Mouse (Mus musculus) hematopoietic stem cell, adult 5-6 weeks (primary cell): ENCODE results near the gene Hopx. TPM values are rescaled to one million over a fixed set of nuclear protein-coding genes. Genes with fewer than 3 reads are reported as not detected.
"Not testable (repeated sequence)": the region's sequence is repeated elsewhere in the genome, so short reads cannot be mapped to it uniquely, and the experiment has no call there.

Experiments used
- ATAC-seq, 2 experiments: fragments of 125-278 bp in 1 of 2; replicated peaks in 1 of 2; 2 replicates each; pipeline ENCODE4 v1.8.0; 2016 to 2017; ENCODE audit warnings: inconsistent platforms in 2 of 2, mild to moderate bottlenecking in 2 of 2, moderate number of reproducible peaks in 2 of 2, low read depth in 1 of 2, moderate TSS enrichment in 1 of 2; ENCODE audit not compliant: low FRiP score in 2 of 2, poor library complexity in 2 of 2, severe bottlenecking in 2 of 2, insufficient read depth in 1 of 2, low TSS enrichment in 1 of 2
- total RNA-seq: library from RNA; stranded (forward); fragments of 172-1452, 232-1000 nt; gene quantifications from 2 replicates; pipeline ENCODE4 v1.2.3, GENCODE M21; 2017

The Hopx gene
- total RNA-seq, 1 experiment from 2014 or later, result 2.6 TPM

GRCm38 (mm10) chr5:77115732-77116131 is 811 bp upstream of the Hopx start:
- ATAC-seq, result no peak

- no peak for ATAC-seq
Observed at GRCm38 (mm10) chr5:77113773-77114172, 1.1 kb downstream of the Hopx start.

- ATAC-seq, result no peak
Observed at GRCm38 (mm10) chr5:77112066-77112465, 2.9 kb downstream of the Hopx start.

- ATAC-seq, result no peak
Observed at GRCm38 (mm10) chr5:77109814-77110213, 5.1 kb downstream of the Hopx start.

GRCm38 (mm10) chr5:77108806-77109205 is 6.1 kb downstream of the Hopx start:
- no peak for ATAC-seq

- ATAC-seq, result no peak
Observed at GRCm38 (mm10) chr5:77107146-77107822, 7.6 kb downstream of the Hopx start.

GRCm38 (mm10) chr5:77102522-77103365 is 12.2 kb downstream of the Hopx start:
- ATAC-seq, result no peak

GRCm38 (mm10) chr5:77100691-77101090 is 14.2 kb downstream of the Hopx start:
- ATAC-seq, result no peak

GRCm38 (mm10) chr5:77099997-77100380 is 14.9 kb downstream of the Hopx start:
- no peak for ATAC-seq

- ATAC-seq, result no peak
Observed at GRCm38 (mm10) chr5:77099317-77099996, 15.5 kb downstream of the Hopx start.

GRCm38 (mm10) chr5:77098874-77099273 is 16.0 kb downstream of the Hopx start:
- ATAC-seq, result no peak

GRCm38 (mm10) chr5:77097686-77098085 is 17.2 kb downstream of the Hopx start:
- ATAC-seq, result no peak; a peak in 1 of 4 replicates

GRCm38 (mm10) chr5:77096194-77096593 is 18.7 kb downstream of the Hopx start:
- not testable (repeated sequence) for ATAC-seq

- peak; percentile 71 to 74 for ATAC-seq
Observed at GRCm38 (mm10) chr5:77094510-77095491, 20.1 kb downstream of the Hopx start.

- ATAC-seq, result no peak
Observed at GRCm38 (mm10) chr5:77093961-77094360, 21.0 kb downstream of the Hopx start.

GRCm38 (mm10) chr5:77092531-77092930 is 22.4 kb downstream of the Hopx start:
- ATAC-seq, result no peak

- ATAC-seq, result no peak
Observed at GRCm38 (mm10) chr5:77091923-77092322, 23.0 kb downstream of the Hopx start.
